Mouse (Mus musculus) brain, embryonic 14.5 days (tissue): ENCODE data around the gene Ppp1r36.

ENCODE experiments used
- CTCF ChIP-seq: fragments of 200-500 bp; IDR thresholded peaks from 2 replicates; pipeline ENCODE4 v1.5.1; 2012; ENCODE audit warnings: inconsistent platforms, mild to moderate bottlenecking, moderate library complexity, borderline replicate concordance; ENCODE audit not compliant: insufficient read depth, insufficient read length; ENCODE audit errors: extremely low read depth
- POLR2A ChIP-seq: fragments of 200-500 bp; IDR thresholded peaks from 2 replicates; pipeline ENCODE4 v1.6.1; 2012; ENCODE audit warnings: mild to moderate bottlenecking, inconsistent platforms, borderline replicate concordance; ENCODE audit not compliant: poor library complexity, insufficient read depth, insufficient read length, severe bottlenecking; ENCODE audit errors: extremely low read depth

DNA sequence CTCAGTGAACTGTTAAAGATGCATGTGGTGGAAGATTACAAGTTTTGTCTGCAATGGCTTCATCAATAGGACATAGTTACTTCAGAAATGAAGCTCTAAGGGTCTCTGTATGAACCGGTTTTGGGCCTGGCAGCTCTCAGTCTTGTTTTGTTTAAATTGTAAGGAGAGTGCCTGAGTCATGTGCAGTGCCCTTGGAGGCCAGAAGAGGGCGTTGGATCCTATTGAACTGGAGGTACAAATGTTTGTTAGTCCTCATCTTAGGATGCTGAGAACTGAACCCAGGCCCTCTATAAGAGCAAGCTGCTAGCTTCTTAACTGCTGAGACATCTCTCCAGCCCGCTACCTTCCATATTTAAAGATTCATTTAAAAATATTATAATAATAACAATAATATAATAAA lies 15.7 kb upstream of the Ppp1r36 start:
- 0 out of 2 replicates have a peak, but pooled peaks have one; percentile 24 for TF ChIP-seq CTCF
- no peak for TF ChIP-seq POLR2A
